Mouse (Mus musculus) lung, postnatal 0 days (tissue): Measurements from ENCODE around the gene Rpl9.
A peak's percentile ranks its signal among the peaks of the same experiment; 100 is the strongest.

Source experiments
- CTCF ChIP-seq: IDR thresholded peaks from 2 replicates; pipeline ENCODE4 v1.5.1; 2016; ENCODE audit warnings: antibody characterized with exemption, mild to moderate bottlenecking
- EP300 ChIP-seq: IDR thresholded peaks from 2 replicates; pipeline ENCODE4 v1.6.1; 2016; ENCODE audit warnings: antibody characterized with exemption, mild to moderate bottlenecking, control low read depth

GRCm38 (mm10) chr5:65390648-65391644 lies at the start of gene Rpl9, which contains the start of gene Lias:
- TF ChIP-seq CTCF, result no peak
- TF ChIP-seq EP300, result peak; percentile 42; the same call in 1 of the 2 replicates
